Mouse (Mus musculus) heart, embryonic 12.5 days (tissue): ENCODE results near the gene Vapa. TPM values are rescaled to one million over a fixed set of nuclear protein-coding genes. Genes with fewer than 3 reads are reported as not detected.

Experiments
- ATAC-seq: fragments of 200-750 bp; cut with Nextera tagmentation; 2 replicates; pipeline ENCODE4 v1.8.0; 2017; ENCODE audit warnings: moderate TSS enrichment, moderate library complexity; ENCODE audit not compliant: insufficient number of reproducible peaks, low FRiP score
- H3K27ac ChIP-seq: fragments of 300-500 bp; sonication (generic); 2 replicates; pipeline ENCODE4 v1.5.1; 2016; ENCODE audit warnings: mild to moderate bottlenecking, moderate library complexity; ENCODE audit not compliant: poor library complexity, severe bottlenecking
- H3K27me3 ChIP-seq: fragments of 300-500 bp; sonication (generic); replicated peaks from 2 replicates; pipeline ENCODE4 v1.6.1; 2016; ENCODE audit warnings: mild to moderate bottlenecking, moderate library complexity
- H3K36me3 ChIP-seq: fragments of 300-500 bp; sonication (generic); 2 replicates; pipeline ENCODE4 v1.6.1; 2016; ENCODE audit warnings: mild to moderate bottlenecking, moderate library complexity
- H3K4me1 ChIP-seq: fragments of 300-500 bp; sonication (generic); replicated peaks from 2 replicates; pipeline ENCODE4 v1.6.1; 2016; ENCODE audit warnings: mild to moderate bottlenecking
- H3K4me2 ChIP-seq: fragments of 300-500 bp; sonication (generic); 2 replicates; pipeline ENCODE4 v1.6.1; 2016; ENCODE audit warnings: mild to moderate bottlenecking, moderate library complexity
- H3K4me3 ChIP-seq: fragments of 300-500 bp; sonication (generic); 2 replicates; pipeline ENCODE4 v1.5.1; 2016; ENCODE audit warnings: mild to moderate bottlenecking
- H3K9ac ChIP-seq: fragments of 300-500 bp; sonication (generic); 2 replicates; pipeline ENCODE4 v1.6.1; 2016; ENCODE audit warnings: mild to moderate bottlenecking, moderate library complexity
- H3K9me3 ChIP-seq: fragments of 300-500 bp; sonication (generic); replicated peaks from 2 replicates; pipeline ENCODE4 v1.6.1; 2016; ENCODE audit warnings: mild to moderate bottlenecking, moderate library complexity
- WGBS: fragments of 180-500 bp; shearing (Covaris S2); methylation state at CpG from one replicate; pipeline ENCODE4 v1.1.7; 2016; 5-methylcytosine and 5-hydroxymethylcytosine counted together
- polyA plus RNA-seq: library from polyadenylated mRNA; unstranded; fragments of >200 nt; fragmentation: Nextera tagmentation; extraction: Ambion mirVana; gene quantifications from 2 replicates; pipeline ENCODE4 v1.2.1, GENCODE M21; 2016

Gene Vapa
- polyA plus RNA-seq, 1 experiment from 2014 or later, result 186 TPM

DNA sequence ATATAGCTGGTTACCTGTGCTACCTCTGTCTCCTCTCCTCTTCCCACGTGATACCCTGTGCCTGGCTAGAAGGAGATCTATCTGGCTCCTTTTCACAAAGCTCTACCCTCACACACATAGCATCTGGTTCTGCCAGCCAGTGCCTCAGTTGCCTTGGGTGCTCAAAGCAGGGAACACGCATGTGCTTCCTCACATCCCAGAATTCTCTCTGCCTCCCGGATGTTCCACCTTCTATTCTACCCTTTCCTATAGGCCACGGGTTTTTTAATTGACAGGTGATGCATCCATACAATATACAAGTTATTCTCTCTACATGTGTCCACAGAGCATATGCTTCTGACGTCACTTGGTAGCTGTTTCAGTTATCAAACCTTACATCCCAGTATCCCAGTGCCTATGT lies 49.2 kb downstream of the Vapa start:
- Histone ChIP-seq H3K36me3 (no peaks in the 10 kb centered on the region), H3K9ac (no peak overlapping the region), H3K4me3 (no peak overlapping the region), H3K4me2 (no peak overlapping the region), H3K4me1 (no peaks in the 10 kb centered on the region), H3K27me3 (no peaks in the 10 kb centered on the region), H3K27ac (no peak overlapping the region), H3K9me3 (0 out of 2 replicates have a peak, but pooled peaks cover 2% of the 10 kb centered on the region)
- ATAC-seq, result no peak
- 66% methylated on average over 5 of the region's 5 CpGs for WGBS

DNA sequence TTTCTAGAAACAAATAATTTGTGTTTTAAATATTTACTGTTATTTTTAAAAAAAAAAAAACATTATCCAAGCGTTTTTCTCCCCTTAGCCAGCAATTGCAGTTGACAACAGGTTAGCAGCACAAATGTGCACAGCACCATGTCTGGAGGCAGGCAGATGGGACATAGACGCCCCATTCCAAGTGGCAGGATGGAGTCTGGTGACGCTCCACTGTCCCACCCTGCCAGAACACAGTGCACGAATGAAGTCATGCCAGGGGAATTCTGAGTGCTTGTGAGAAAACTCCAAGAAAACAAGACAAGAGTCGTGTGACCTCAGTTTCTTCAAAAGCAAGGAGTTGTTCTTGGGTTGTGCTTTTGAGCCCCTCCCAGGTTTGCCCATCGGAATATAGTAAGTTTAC lies 50.0 kb downstream of the Vapa start:
- H3K27ac ChIP-seq, result no peak overlapping the region
- no peaks in the 10 kb centered on the region for H3K27me3 ChIP-seq
- H3K4me2 ChIP-seq, result no peak overlapping the region
- no peaks in the 10 kb centered on the region for H3K4me1 ChIP-seq
- no peak overlapping the region for H3K9ac ChIP-seq
- 47% methylated on average over 6 of the region's 6 CpGs for WGBS
- H3K4me3 ChIP-seq, result no peak overlapping the region
- ATAC-seq, result no peak
- H3K9me3 ChIP-seq, result 0 out of 2 replicates have a peak, but pooled peaks cover 2% of the 10 kb centered on the region
- H3K36me3 ChIP-seq, result no peaks in the 10 kb centered on the region

DNA sequence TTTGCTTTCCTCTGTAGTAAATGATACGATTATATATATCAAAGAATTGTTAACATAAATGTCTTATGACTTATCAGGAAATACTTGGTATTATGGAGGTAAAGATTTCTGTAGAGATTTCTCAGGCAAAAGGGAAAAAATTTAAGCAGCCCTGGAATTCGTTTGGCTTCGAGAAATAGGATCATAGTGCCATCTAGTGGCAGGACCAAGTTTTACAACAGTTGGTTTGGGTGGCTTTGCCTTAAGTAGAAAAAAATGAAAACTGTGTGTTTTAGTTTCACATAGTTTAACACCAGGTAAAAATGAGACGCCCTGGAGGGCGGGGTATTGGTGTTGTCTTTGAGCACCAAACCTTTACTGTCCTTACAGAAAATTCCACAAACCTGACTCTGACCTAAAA lies 50.6 kb downstream of the Vapa start:
- no peak for ATAC-seq
- Histone ChIP-seq H3K9me3 (no peaks in the 10 kb centered on the region), H3K4me2 (no peak overlapping the region), H3K9ac (no peak overlapping the region), H3K36me3 (no peaks in the 10 kb centered on the region), H3K4me1 (no peaks in the 10 kb centered on the region), H3K4me3 (no peak overlapping the region), H3K27ac (no peak overlapping the region), H3K27me3 (no peaks in the 10 kb centered on the region)
- WGBS, result 4% methylated on average over 5 of the region's 5 CpGs

DNA sequence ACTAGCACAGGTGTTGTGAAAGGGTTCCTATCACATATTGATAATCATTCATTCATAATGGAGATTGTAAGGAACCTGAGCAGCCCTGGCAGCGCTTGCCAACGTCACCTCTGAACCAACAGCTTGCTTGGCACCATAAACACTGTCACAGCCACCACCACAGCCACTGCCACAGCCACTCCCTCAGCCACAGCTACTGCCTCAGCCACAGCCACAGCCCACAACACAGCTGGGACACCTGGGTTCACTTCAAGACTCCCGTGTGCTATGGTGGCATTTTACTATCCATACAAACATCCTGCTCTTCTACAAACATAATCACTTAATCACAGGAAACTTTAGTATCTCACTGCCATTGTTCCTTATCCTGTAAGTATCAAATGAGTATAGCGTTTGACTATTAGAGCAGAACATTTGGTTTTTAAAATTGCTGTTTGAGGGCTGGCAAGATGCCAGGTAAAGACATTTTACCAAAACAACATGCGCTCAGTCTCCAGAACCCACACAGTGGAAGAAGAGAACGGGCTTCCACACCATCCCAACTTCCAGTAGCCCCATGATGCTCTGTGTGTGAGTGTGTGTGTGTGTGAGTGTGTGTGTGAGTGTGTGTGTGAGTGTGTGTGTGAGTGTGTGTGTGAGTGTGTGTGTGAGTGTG lies 51.9 kb downstream of the Vapa start:
- Histone ChIP-seq H3K4me3 (no peak overlapping the region), H3K4me1 (no peaks in the 10 kb centered on the region), H3K27ac (no peak overlapping the region), H3K36me3 (no peaks in the 10 kb centered on the region), H3K9ac (no peak overlapping the region), H3K27me3 (no peaks in the 10 kb centered on the region), H3K4me2 (no peak overlapping the region), H3K9me3 (no peaks in the 10 kb centered on the region)
- 70% methylated on average over 6 of the region's 6 CpGs for WGBS
- ATAC-seq, result no peak

DNA sequence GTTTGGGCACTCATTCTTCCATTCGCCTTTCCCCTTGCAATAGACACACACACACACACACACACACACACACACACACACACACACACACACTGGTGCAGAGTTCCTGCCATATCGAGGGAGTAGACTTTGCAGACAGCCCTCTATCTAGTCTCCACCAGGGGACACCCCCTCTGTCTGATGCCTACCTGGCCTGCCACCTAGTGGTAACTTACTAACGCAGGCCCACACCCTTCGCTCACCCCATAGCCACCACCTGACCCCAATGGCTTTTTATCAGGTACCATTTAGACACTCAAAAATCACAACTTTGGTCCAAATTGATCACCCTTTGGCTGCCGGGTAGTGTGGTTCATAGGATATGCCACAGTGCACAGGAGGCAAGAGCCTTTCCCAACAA lies 54.1 kb downstream of the Vapa start:
- no peaks in the 10 kb centered on the region for H3K27me3 ChIP-seq
- 36% methylated on average over 5 of the region's 5 CpGs for WGBS
- no peak overlapping the region for H3K27ac ChIP-seq
- no peaks in the 10 kb centered on the region for H3K4me1 ChIP-seq
- ATAC-seq, result no peak
- no peaks in the 10 kb centered on the region for H3K9me3 ChIP-seq
- H3K9ac ChIP-seq, result no peak overlapping the region
- no peak overlapping the region for H3K4me3 ChIP-seq
- H3K4me2 ChIP-seq, result no peak overlapping the region
- no peaks in the 10 kb centered on the region for H3K36me3 ChIP-seq

DNA sequence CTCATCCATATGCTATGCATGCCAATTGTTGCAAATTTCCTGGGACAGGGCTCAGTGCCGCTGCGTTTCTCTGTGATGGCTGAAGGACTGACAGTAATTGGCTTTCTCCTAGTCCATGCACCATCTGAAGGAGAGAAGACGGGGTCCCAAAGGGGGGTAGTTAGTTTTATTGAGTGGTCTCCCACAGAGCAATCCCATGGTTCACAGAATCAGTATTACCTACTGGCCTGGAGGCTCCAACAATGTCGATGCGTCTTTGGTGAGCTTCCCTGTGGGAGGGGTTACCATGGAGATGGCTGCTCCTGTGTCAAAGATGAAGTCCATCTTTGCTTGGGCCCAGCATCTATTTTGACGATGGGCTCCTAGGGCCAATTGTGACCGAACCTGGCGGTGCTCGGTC lies 54.6 kb downstream of the Vapa start:
- Histone ChIP-seq H3K4me1 (no peaks in the 10 kb centered on the region), H3K4me3 (no peak overlapping the region), H3K27me3 (no peaks in the 10 kb centered on the region), H3K27ac (no peak overlapping the region), H3K9me3 (no peaks in the 10 kb centered on the region), H3K4me2 (peak overlapping the region; percentile 28), H3K9ac (no peak overlapping the region), H3K36me3 (no peaks in the 10 kb centered on the region)
- ATAC-seq, result no peak
- WGBS, result 63% methylated on average over 9 of the region's 9 CpGs

DNA sequence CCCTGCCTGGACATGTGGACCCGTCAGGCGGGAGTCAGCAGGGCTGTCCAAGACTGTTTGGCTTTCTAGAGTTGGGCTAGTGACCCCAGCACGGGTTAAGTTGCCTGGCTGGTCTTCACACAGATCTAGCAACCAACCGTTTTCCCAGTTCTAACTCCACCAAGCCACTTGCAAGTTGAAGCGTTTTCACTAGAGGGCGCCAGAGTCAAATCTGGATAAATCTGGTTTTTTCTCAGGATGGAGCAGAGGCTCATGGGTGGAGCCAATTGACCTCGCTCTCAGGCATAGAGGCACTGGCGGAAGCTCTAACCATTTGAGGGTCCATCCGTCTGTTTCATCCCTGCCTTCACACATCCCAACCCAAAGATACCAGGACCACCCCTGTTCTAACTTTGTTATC lies 55.1 kb downstream of the Vapa start:
- Histone ChIP-seq H3K27me3 (no peaks in the 10 kb centered on the region), H3K9me3 (no peaks in the 10 kb centered on the region), H3K4me1 (no peaks in the 10 kb centered on the region), H3K27ac (no peak overlapping the region), H3K4me2 (peak overlapping the region; percentile 28), H3K4me3 (no peak overlapping the region), H3K9ac (no peak overlapping the region), H3K36me3 (no peaks in the 10 kb centered on the region)
- 37% methylated on average over 9 of the region's 9 CpGs for WGBS
- ATAC-seq, result 0 out of 2 replicates have a peak, but pooled peaks have one; percentile 13

DNA sequence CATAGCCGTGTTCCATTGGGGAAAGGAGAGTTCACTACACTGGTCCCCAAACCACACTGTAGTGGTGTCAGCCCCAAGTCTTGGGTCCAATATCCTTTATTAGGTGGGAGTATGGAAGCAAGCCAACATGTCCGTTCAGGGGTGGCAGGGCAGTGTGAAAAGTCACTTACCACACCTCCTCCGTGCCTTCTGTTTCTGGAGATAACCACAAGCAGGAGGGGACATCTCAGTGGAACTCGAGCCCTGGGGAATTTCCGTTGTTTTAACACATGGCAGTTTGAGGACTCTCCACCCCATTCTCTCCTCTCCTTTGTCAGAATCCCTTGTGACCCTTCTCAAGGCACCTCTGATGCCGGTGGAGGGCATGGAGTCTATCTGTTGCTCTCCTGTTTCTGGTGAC lies 56.1 kb downstream of the Vapa start:
- H3K4me2 ChIP-seq, result no peak overlapping the region
- no peak overlapping the region for H3K4me3 ChIP-seq
- ATAC-seq, result no peak; the same call in 1 of the 2 replicates
- WGBS, result 31% methylated on average over 6 of the region's 6 CpGs
- H3K4me1 ChIP-seq, result no peaks in the 10 kb centered on the region
- no peaks in the 10 kb centered on the region for H3K9me3 ChIP-seq
- H3K36me3 ChIP-seq, result no peaks in the 10 kb centered on the region
- no peak overlapping the region for H3K9ac ChIP-seq
- H3K27me3 ChIP-seq, result no peaks in the 10 kb centered on the region
- H3K27ac ChIP-seq, result no peak overlapping the region

DNA sequence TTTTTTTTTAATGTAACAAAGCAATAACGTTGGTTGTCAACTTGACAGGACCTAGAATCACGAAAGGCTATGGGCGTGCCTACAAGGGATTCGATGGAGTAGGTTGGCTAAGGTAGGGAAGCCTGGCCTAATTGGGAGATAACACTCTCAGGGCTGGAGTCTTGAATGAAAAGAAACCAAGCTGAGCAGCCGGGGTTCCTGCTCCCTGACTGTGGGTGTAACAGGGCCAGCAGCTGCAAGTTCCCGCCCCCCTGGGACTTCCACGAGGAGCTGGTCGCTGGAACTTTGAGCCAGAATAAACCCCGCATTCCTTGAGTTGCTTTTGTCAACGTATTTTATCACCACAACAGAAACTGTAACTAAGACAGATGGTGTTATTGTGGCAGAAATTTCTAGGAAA lies 56.6 kb downstream of the Vapa start:
- ATAC-seq, result no peak
- H3K9me3 ChIP-seq, result no peaks in the 10 kb centered on the region
- no peak overlapping the region for H3K4me3 ChIP-seq
- no peaks in the 10 kb centered on the region for H3K36me3 ChIP-seq
- no peak overlapping the region for H3K4me2 ChIP-seq
- no peak overlapping the region for H3K9ac ChIP-seq
- WGBS, result 49% methylated on average over 10 of the region's 10 CpGs
- no peak overlapping the region for H3K27ac ChIP-seq
- H3K27me3 ChIP-seq, result no peaks in the 10 kb centered on the region
- H3K4me1 ChIP-seq, result no peaks in the 10 kb centered on the region

DNA sequence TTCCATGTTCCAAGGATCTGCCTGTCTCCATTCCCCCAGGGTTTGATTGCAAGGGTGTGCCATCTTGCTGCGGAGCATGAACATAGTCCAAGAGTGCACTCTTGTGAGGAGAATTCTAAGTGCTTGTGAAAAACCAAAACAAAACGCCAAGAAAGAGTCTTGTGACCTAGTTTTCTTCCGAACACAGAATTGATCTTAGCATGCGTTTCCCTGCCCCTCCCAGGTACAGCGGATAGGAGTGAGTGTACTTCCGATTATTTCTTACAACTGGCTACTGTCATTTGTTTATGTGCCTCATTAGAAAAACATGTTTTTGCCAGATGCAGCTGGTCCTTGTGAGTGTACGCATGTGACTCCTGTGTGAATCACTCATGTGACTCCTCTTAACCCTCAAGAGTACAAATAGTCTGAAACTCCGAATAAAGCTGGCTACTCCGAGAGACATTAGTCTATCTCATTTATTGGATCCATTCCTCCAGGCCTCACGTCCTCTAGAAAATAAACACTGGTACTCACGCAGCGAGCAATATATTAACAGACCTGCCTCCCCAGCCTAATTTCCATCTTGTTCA lies 60.8 kb downstream of the Vapa start:
- 86% methylated on average over 12 of the region's 12 CpGs for WGBS
- H3K9me3 ChIP-seq, result no peaks in the 10 kb centered on the region
- no peak overlapping the region for H3K4me3 ChIP-seq
- H3K27me3 ChIP-seq, result no peaks in the 10 kb centered on the region
- H3K27ac ChIP-seq, result no peak overlapping the region
- peaks cover 3% of the 10 kb centered on the region for H3K4me1 ChIP-seq
- ATAC-seq, result no peak
- H3K36me3 ChIP-seq, result no peaks in the 10 kb centered on the region
- H3K4me2 ChIP-seq, result no peak overlapping the region
- no peak overlapping the region for H3K9ac ChIP-seq

DNA sequence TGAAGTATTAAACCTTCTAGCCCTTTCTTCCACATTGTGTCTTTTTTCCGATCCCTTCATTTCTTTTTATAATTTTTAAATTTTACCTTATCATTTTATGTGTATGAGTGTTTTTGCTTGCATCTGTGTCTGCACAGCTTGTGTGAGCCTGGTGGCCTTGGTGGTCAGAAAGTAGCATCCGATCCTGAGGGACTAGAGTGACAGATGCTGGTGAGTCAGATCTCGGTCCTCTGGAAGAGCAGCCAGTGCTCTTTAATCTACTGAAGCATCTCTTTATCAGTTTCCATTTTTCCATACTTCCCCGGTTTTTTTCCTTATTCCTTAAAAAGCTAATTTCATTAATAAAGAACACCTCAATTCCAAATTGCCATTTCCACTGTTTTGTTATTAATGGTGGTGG lies 63.0 kb downstream of the Vapa start:
- no peak overlapping the region for H3K27ac ChIP-seq
- H3K27me3 ChIP-seq, result no peaks in the 10 kb centered on the region
- WGBS, result 78% methylated on average over 4 of the region's 4 CpGs
- H3K36me3 ChIP-seq, result no peaks in the 10 kb centered on the region
- H3K9me3 ChIP-seq, result no peaks in the 10 kb centered on the region
- no peak overlapping the region for H3K4me3 ChIP-seq
- no peak overlapping the region for H3K4me2 ChIP-seq
- H3K9ac ChIP-seq, result no peak overlapping the region
- no peak for ATAC-seq
- H3K4me1 ChIP-seq, result peaks cover 3% of the 10 kb centered on the region
